Mouse (Mus musculus): ENCODE measurements around the gene Zscan10. TPM values are rescaled to one million over a fixed set of nuclear protein-coding genes. Genes with fewer than 3 reads are reported as not detected.

The Zscan10 gene
- polyA plus RNA-seq, 1 experiment from 2014 or later: 0.18 TPM

DNA sequence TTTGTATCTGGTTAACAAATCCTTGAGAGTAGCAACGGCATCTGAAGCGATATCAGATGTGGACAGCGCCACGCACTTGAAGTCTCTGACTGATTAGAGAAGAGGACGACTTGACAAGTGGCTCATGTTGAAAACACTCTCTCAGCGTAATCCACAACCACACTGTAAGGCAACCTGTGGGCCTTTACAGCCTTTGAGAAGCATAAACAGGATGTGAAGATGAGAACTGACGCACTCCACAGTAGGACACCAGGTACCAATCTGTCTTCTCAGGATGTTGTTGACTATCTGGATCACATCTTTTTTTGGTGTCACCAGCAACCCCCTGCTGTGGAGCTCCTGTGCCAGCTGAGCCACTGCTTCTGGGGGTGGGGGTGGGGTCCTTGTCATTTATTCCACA lies 19.7 kb downstream of the Zscan10 start:
- Histone ChIP-seq H3K4me2 (no peak overlapping the region), H3K9ac (no peak overlapping the region), H3K4me3 (no peak overlapping the region), H3K9me3 (no peaks in the 10 kb centered on the region), H3K27ac (no peak overlapping the region), H3K4me1 (no peaks in the 10 kb centered on the region), H3K27me3 (peaks cover 13% of the 10 kb centered on the region; the same call in 1 of the 2 replicates), H3K36me3 (no peaks in the 10 kb centered on the region)
- ATAC-seq (ENCODE audit: insufficient number of reproducible peaks, low FRiP score, low TSS enrichment, low read depth): no peak
- WGBS: 75% methylated on average over 7 of the region's 7 CpGs

- Histone ChIP-seq H3K27ac (no peak overlapping the region), H3K9ac (no peak overlapping the region), H3K4me2 (no peak overlapping the region), H3K27me3 (no peaks in the 10 kb centered on the region), H3K36me3 (no peaks in the 10 kb centered on the region), H3K9me3 (no peaks in the 10 kb centered on the region), H3K4me3 (no peak overlapping the region), H3K4me1 (peaks cover 6% of the 10 kb centered on the region; the same call in 1 of the 2 replicates)
- 38% methylated on average over 7 of the region's 7 CpGs for WGBS
- ATAC-seq (ENCODE audit: insufficient number of reproducible peaks, low FRiP score, low TSS enrichment, low read depth): no peak
Observed at GRCm38 (mm10) chr17:23627813-23628212, 27.2 kb downstream of the Zscan10 start.

- Histone ChIP-seq H3K4me1 (peaks cover 6% of the 10 kb centered on the region; the same call in 1 of the 2 replicates), H3K27ac (no peak overlapping the region), H3K27me3 (no peaks in the 10 kb centered on the region), H3K4me2 (peak overlapping the region; percentile 50), H3K9me3 (no peaks in the 10 kb centered on the region), H3K9ac (no peak overlapping the region), H3K4me3 (peak overlapping the region; percentile 22; the same call in 1 of the 2 replicates), H3K36me3 (no peaks in the 10 kb centered on the region)
- 15% methylated on average over 22 of the region's 22 CpGs for WGBS
- ATAC-seq (ENCODE audit: insufficient number of reproducible peaks, low FRiP score, low TSS enrichment, low read depth): peak; percentile 64
Observed at GRCm38 (mm10) chr17:23630195-23631020, 29.8 kb downstream of the Zscan10 start.

- Histone ChIP-seq H3K27me3 (no peaks in the 10 kb centered on the region; the same call in 1 of the 2 replicates), H3K27ac (no peak overlapping the region), H3K36me3 (no peaks in the 10 kb centered on the region), H3K4me1 (peaks cover 6% of the 10 kb centered on the region; the same call in 1 of the 2 replicates), H3K4me2 (no peak overlapping the region), H3K4me3 (no peak overlapping the region), H3K9ac (no peak overlapping the region), H3K9me3 (no peaks in the 10 kb centered on the region)
- 80% methylated on average over 8 of the region's 8 CpGs for WGBS
- no peak for ATAC-seq (ENCODE audit: insufficient number of reproducible peaks, low FRiP score, low TSS enrichment, low read depth)
Observed at GRCm38 (mm10) chr17:23631241-23631640, 30.6 kb downstream of the Zscan10 start.

DNA sequence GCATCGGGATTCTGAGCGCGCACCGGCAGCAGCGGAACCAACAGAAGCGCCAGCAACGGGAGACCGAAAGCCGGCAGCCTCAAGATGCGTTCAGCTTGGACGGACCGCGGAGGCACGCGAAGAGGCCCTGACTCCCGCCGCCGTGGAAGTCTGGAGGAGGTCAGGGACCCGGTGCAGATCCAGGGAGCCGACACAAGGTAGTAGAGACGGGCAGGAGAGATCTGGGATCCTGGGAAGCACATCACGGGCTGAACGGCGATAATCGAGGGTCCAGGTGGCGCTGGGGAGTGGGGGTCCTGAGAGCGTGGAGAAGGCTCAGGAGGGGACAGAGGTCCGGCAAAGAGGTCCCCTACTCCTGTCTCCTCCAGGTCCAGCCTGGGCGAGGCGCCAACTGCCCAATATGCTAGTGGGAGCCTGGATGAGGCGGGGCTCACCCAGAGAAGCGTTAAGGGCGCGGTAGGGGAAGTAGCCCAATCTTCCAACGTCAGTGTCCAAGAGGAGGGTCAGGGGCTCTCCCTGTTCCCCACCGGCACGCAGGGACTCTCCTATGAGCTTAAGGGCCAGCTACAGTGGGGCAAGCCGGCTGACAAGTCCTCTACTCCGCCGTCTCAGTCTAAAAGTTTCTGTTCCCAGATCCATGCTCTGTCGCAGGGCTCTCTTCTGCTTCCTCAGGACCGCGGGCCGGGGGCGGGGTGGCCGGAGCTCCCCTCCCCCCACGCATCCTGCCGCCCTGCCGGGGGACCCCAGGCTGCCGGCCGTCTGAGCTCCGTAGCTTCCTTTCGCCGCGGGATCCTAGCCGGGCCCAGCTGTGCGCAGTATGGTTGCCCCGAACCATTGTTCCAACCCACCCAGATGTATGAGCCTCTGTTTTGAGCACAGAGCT lies 44.2 kb downstream of the Zscan10 start, which contains the start of gene Mmp25:
Gene Mmp25, minus strand, starts transcription at position 665 of the 883 bp plus-strand sequence.
- H3K4me2 ChIP-seq: peak within 1 kb of the TSS; percentile 83
- peak within 1 kb of the TSS; percentile 43 for H3K4me3 ChIP-seq
- H3K9me3 ChIP-seq: no peaks in the 10 kb centered on the region
- 1% methylated on average over 58 of the region's 58 CpGs for WGBS
- H3K9ac ChIP-seq: peak within 1 kb of the TSS; percentile 26; the same call in 1 of the 2 replicates
- 0 out of 2 replicates have a peak, but pooled peaks have one; percentile 16 for ATAC-seq (ENCODE audit: insufficient number of reproducible peaks, low FRiP score, low TSS enrichment, low read depth)
- H3K27ac ChIP-seq: no peak within 1 kb of the TSS
- H3K4me1 ChIP-seq: peaks cover 12% of the 10 kb centered on the region
- H3K36me3 ChIP-seq: no peaks in the 10 kb centered on the region
- H3K27me3 ChIP-seq: peaks cover 23% of the 10 kb centered on the region

- H3K36me3 ChIP-seq: no peaks in the 10 kb centered on the region
- H3K9ac ChIP-seq: no peak overlapping the region
- no peaks in the 10 kb centered on the region for H3K9me3 ChIP-seq
- no peak overlapping the region for H3K4me3 ChIP-seq
- peaks cover 23% of the 10 kb centered on the region for H3K27me3 ChIP-seq
- H3K4me2 ChIP-seq: no peak overlapping the region
- peaks cover 12% of the 10 kb centered on the region for H3K4me1 ChIP-seq
- no peak for ATAC-seq (ENCODE audit: insufficient number of reproducible peaks, low FRiP score, low TSS enrichment, low read depth)
- WGBS: 45% methylated on average over 10 of the region's 10 CpGs
- H3K27ac ChIP-seq: no peak overlapping the region
Observed at GRCm38 (mm10) chr17:23645894-23646293, 45.2 kb downstream of the Zscan10 start.

DNA sequence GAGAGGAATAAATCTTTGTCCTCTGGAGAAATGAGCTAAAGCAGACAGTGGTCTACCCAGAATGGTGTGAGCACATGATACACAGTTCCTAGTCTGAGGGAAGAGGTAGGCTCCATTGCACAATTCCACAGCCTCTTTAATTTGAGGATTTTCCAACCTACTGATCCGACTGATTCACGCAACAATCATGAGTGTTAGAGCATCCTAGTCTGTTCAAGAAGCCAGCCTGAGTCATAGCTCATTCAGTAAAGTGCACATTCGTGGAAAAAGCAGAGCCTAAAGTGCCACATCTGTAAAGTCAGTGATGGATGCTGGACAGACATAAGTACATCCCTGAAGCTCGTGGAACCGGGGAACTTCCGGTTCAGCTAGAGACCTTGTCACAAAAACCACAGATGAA lies 50.7 kb downstream of the Zscan10 start:
- H3K36me3 ChIP-seq: no peaks in the 10 kb centered on the region
- WGBS: 79% methylated on average over 6 of the region's 6 CpGs
- H3K4me2 ChIP-seq: no peak overlapping the region
- H3K4me3 ChIP-seq: no peak overlapping the region
- H3K9me3 ChIP-seq: no peaks in the 10 kb centered on the region
- no peaks in the 10 kb centered on the region for H3K4me1 ChIP-seq
- H3K27me3 ChIP-seq: no peaks in the 10 kb centered on the region
- ATAC-seq (ENCODE audit: insufficient number of reproducible peaks, low FRiP score, low TSS enrichment, low read depth): no peak
- H3K27ac ChIP-seq: no peak overlapping the region
- no peak overlapping the region for H3K9ac ChIP-seq

DNA sequence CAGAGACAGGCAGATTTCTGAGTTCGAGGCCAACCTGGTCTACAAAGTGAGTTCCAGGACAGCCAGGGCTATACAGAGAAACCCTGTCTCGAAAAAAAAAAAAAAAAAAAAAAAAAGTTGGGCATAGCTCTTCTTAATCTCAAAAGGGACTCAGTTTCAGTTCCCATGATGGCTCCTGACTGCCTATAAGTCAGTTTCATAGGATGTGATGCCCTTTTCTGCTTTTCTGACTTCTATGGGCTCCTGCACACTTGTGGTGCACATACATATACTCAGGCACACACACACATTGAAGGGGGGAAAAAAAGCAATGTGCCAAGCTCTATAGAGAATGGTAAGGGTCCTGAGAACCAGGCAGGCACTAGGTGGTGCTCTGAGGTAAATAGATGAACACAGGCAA lies 52.7 kb downstream of the Zscan10 start:
- Histone ChIP-seq H3K27me3 (no peaks in the 10 kb centered on the region), H3K27ac (no peak overlapping the region), H3K4me2 (no peak overlapping the region), H3K9ac (no peak overlapping the region), H3K4me3 (no peak overlapping the region), H3K36me3 (no peaks in the 10 kb centered on the region), H3K4me1 (no peaks in the 10 kb centered on the region), H3K9me3 (no peaks in the 10 kb centered on the region)
- WGBS: 70% methylated on average over 2 of the region's 2 CpGs
- ATAC-seq (ENCODE audit: insufficient number of reproducible peaks, low FRiP score, low TSS enrichment, low read depth): no peak

- WGBS: 45% methylated on average over 6 of the region's 6 CpGs
- Histone ChIP-seq H3K4me3 (no peak overlapping the region), H3K9ac (no peak overlapping the region), H3K4me2 (no peak overlapping the region), H3K27ac (no peak overlapping the region), H3K36me3 (no peaks in the 10 kb centered on the region), H3K27me3 (peaks cover 2% of the 10 kb centered on the region; the same call in 1 of the 2 replicates), H3K4me1 (no peaks in the 10 kb centered on the region), H3K9me3 (no peaks in the 10 kb centered on the region)
- ATAC-seq (ENCODE audit: insufficient number of reproducible peaks, low FRiP score, low TSS enrichment, low read depth): no peak
Observed at GRCm38 (mm10) chr17:23654001-23654400, 53.3 kb downstream of the Zscan10 start.

GRCm38 (mm10) chr17:23654410-23654809 lies 53.8 kb downstream of the Zscan10 start:
- Histone ChIP-seq H3K27me3 (peaks cover 6% of the 10 kb centered on the region; the same call in 1 of the 2 replicates), H3K36me3 (no peaks in the 10 kb centered on the region), H3K9ac (no peak overlapping the region), H3K4me2 (no peak overlapping the region), H3K9me3 (no peaks in the 10 kb centered on the region), H3K4me3 (no peak overlapping the region), H3K27ac (no peak overlapping the region), H3K4me1 (no peaks in the 10 kb centered on the region)
- no peak for ATAC-seq (ENCODE audit: insufficient number of reproducible peaks, low FRiP score, low TSS enrichment, low read depth)
- 60% methylated on average over 2 of the region's 2 CpGs for WGBS

DNA sequence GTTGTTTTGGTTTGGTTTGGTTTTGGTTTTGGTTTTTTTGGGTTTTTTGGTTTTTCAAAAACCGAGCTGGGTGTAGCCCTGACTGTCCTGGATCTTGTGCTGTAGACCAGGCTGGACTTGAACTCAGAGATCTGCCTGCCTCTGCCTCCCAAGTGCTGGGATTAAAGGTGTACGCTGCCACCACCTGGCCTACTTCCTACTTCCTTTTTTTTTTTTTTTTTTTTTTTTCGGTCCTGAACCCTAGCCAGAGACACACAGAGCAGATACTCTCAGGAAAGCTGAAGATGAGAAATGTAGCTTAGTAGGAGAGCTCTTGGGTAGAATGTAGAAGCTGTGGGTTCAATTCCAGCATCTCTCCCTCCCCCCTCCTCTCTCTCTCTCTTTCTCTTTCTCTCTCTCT lies 57.8 kb downstream of the Zscan10 start:
- Histone ChIP-seq H3K4me2 (no peak overlapping the region), H3K9me3 (no peaks in the 10 kb centered on the region), H3K4me1 (peaks cover 11% of the 10 kb centered on the region), H3K27me3 (peaks cover 42% of the 10 kb centered on the region), H3K4me3 (no peak overlapping the region), H3K9ac (no peak overlapping the region), H3K36me3 (no peaks in the 10 kb centered on the region), H3K27ac (no peak overlapping the region)
- no peak for ATAC-seq (ENCODE audit: insufficient number of reproducible peaks, low FRiP score, low TSS enrichment, low read depth)
- 87% methylated on average over 3 of the region's 3 CpGs for WGBS

All from limb, embryonic 15.5 days (tissue).